Mouse (Mus musculus): ENCODE measurements at regions not wholly inside any gene's neighbourhood (a gene's known extent, or its start where the extent isn't known, plus 50 kb on each side); places are given as distances from the start of the nearest gene placed in this dataset.

GRCm38 (mm10) chr1:73227246-73227645 is 211.5 kb upstream of the Tnp1 start:
- DNase-seq (ENCODE audit: low read depth, low spot score) = no peak

DNA sequence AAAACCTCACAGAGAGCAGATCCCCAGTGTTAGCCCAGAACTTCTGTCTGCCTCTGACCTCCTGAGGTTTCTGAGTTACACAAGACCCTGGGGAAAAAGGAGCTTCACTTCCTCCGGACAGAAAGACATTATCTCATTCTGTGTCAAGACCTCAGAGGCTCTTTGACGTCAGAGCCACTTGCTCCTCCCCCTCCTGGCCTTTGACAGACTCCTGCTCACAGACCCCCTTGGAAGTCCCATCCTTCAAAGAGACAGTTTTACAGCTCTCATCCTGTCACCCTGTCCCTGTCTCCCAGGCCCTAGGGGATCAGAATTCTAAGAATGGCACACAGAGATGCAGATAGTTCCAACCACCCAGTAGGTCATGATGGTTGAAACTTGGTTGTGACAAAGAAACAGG is 206.2 kb upstream of the Tnp1 start:
- no peak for DNase-seq (ENCODE audit: low read depth, low spot score)

DNA sequence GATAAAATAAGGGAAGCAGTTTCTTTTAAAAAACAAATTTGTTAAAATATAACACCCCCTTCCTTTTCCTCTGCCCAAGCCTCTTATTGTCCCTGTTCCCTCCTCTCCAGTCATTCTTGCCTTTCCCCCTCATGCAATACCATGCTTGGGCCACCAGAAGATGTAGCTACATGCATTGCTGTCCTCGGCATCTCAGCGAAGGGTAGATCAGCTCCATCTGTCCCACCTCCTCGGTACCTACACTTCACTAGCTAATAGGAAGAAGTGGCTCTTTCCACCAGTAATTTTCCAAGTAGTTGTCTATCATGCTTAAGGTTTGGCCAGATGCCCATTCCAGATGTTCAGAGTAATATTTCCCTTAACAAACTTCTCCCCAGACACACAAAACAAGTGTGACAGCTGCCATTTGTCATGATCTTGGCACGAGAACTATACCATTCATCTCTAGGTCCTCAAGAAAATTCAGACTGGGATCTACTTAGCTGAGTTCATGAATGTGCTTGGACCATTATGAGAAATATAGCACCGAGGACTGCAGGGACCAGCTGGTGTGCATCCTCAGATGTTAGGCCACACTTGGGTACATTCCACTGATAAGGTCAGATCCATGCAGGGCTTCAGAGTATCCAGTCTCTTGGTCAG is 198.7 kb upstream of the Tnp1 start:
- no peak for DNase-seq (ENCODE audit: low read depth, low spot score)

DNA sequence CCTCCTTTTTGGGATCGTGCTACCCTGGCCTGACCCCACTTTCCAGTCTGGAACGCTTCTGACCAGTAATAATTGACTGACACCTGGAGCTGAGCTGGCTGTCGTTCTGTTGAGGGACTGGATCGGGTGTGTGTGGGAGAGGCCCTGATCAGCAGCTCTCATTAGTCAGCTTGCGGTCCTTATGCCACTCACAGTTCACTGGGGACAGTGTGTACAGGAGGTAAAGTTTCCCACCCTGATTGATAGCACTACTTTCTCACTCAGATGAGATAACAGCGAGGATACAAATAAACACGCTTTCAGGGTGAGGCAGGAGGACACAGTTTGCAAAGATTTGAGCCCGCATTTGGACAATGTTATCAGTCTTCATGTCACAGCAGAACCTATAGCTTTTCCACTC is 191.7 kb upstream of the Tnp1 start:
- no peak for DNase-seq (ENCODE audit: low read depth, low spot score)

- no peak for DNase-seq (ENCODE audit: low read depth, low spot score)
Measured at GRCm38 (mm10) chr1:73205788-73206187, 190.1 kb upstream of the Tnp1 start.

DNA sequence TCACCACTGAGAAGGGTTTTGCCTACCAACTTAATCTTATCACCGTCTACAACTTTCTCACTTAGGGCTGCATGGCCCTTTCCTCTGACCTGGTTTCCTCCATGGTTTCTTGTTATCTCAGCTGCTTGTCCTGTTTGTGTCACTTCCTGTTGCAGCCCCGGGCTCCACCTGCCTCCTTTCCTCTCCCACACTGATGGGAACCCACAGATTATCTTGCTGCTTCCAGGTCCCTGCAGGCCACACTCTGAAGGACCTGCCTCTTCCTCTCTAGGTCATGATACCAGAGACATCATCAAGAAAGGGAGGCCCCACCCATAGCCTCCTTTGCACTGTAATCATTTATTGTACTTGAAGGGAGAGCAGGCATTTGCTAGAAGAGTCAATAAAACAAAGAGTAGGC is 184.4 kb upstream of the Tnp1 start:
- no peak for DNase-seq (ENCODE audit: low read depth, low spot score)

DNA sequence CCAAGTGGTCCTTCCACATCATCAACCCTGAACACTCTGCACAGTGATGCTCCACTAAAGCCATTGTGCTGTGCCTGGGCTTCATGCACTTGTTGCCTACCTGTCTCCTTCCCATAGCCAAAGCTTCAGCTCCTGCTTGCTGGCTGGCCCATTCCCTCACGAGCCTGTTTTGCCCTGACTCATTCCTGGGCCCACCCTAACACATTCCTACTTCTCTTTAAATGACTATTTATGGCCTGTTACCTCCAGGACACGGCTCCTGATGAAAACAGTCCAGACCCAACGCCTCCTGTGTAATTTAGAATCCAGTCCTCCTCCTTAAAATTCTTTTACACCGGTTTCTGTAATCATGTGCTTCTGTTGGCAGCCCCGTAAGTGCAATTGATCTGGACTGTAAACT is 175.1 kb upstream of the Tnp1 start:
- DNase-seq (ENCODE audit: low read depth, low spot score) = no peak

GRCm38 (mm10) chr1:73188796-73189195 is 173.1 kb upstream of the Tnp1 start:
- DNase-seq (ENCODE audit: low read depth, low spot score) = no peak

GRCm38 (mm10) chr1:73184477-73184876 is 168.8 kb upstream of the Tnp1 start:
- no peak for DNase-seq (ENCODE audit: low read depth, low spot score)

- no peak for DNase-seq (ENCODE audit: low read depth, low spot score)
Measured at GRCm38 (mm10) chr1:73178810-73179209, 163.1 kb upstream of the Tnp1 start.

DNA sequence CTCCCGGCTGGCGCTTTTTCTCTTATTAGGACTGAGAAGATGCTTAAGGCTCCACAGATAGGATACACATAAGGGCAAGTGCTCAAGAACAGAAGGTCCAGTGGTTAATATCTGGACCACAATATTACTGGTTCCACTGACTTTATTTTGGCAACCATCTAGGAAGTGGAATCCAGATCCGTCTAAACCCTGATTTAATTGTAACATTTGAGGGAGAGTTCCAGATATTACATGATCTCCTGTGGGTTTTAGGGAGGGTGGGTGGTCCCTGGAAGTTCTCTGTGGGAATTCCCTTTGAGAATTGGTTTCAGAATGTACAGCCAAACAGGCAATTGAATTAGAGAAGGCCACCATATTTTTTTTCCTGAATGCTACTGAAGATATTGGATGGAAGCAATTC is 161.4 kb upstream of the Tnp1 start:
- DNase-seq (ENCODE audit: low read depth, low spot score) = no peak

GRCm38 (mm10) chr1:73170668-73171008 is 154.9 kb upstream of the Tnp1 start:
- DNase-seq (ENCODE audit: low read depth, low spot score) = no peak

DNA sequence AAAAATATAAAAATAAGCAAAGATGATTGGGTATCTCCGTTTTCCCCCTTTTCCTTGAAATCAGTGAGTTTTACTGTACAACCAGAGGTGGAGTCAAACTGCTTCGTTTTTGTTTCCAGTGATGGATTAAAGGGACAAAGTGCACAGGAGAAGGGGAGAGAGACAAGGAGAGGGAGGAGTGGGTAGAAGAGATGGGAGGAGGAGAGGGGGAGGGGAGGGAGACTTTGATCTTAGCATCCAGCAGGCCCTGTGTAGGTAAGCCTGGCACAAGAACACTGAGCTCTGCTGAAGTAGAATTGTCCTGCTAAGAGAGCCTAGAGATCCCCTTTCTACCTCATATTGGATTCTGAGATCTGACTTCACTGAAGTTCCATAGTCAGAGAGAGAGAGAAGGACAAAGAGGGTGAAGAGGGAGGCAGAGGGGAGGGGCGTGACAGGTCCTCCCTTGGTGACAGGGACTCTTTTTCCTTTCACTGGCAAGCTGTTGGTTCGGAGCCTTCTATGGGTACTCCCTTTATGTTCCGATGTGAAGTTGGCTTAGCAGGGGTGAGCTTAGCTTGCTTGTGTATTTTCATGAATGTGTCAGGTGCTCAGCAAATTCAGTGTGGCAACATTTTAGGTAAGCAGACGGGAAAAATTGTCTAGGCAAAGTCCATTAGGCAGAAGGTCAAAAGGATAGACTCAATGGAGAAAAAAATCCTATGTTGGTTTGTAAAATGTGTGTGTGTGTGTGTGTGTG is 154.4 kb upstream of the Tnp1 start:
- no peak for DNase-seq (ENCODE audit: low read depth, low spot score)

- no peak for DNase-seq (ENCODE audit: low read depth, low spot score)
Measured at GRCm38 (mm10) chr1:73169077-73169869, 153.6 kb upstream of the Tnp1 start.

DNA sequence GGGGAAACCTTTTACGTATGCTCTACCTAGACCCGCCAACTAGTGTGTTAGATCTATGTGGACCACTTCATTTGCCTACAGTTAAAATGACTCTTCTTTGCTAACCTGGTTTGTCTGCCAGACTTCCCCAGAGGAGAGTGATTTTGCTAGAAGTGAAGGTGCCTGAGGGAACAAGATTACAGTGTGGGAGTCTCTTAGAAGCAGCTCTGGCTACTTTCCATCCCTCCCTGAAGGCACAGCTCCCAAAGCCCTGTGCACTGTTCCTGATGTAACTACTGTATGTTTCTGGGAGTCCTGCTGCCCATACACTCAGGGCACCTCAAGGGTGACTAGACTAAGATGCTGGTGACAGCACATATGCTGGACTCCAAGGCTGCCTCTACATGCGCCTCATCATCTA is 144.5 kb upstream of the Tnp1 start:
- DNase-seq (ENCODE audit: low read depth, low spot score) = no peak

DNA sequence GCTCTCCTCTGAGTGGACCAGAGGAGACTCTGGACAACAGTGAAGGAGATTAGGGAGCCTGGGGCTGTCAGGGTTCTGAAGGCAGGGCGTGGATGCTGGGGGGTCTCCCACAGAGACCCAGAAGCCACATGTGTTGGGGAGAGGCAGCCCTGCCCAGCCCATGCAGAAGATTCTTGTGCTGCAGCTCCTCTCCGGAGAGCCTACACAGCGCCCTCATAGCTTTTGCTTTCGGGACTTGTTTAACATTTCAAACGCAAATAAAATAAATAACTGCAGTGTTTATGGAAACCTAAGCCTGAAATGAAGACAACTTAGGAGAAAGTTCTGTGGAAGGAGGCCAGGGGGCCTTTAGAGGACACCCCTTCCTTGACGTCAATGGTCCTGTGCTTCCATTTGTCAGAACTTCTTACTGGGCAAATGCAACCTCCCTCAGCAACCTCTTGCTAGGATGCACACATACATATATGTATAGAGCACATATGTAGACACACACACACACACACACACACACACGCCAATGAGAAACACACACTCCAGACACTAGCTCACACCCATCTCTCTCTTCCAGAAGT is 143.8 kb upstream of the Tnp1 start:
- DNase-seq (ENCODE audit: low read depth, low spot score) = no peak

GRCm38 (mm10) chr1:73153438-73154097 is 137.9 kb upstream of the Tnp1 start:
- no peak for DNase-seq (ENCODE audit: low read depth, low spot score)

DNA sequence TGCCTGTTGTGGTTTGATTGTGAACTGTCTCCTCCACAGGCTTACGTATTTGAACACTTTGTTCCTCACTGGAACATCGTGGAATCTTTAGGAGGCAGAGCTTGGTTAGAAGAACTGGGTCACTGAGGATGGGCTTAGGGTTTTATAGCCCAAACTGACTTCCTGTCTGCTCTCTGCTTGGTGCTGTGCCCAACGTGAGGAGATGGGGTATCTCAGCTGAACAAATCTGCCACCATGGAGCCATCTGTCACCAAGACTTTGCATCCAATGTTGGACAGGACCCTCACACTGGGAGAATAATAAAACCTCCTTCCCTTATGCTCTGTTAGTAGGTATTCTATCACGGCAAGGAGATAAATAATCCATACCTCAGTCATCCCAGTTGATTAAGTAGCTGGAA is 134.2 kb upstream of the Tnp1 start:
- DNase-seq (ENCODE audit: low read depth, low spot score) = no peak

DNA sequence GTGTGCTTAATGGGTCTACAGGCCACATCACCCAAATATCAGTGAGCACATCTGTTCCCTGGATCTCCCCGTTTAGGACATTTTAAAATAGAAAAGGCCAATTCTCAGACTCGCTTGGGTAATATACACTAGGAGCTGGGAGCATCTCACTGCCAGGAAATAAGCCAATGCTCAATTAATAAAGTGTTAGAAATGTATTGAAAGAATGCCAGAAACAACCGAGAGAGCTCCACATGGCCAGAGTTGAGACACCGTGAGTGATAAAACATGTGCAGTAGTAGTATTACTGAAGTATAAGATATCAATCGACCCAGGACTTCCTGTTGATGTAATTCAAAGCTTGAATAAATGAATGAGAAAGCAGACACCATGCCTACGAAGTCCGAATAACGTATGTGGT is 127.1 kb upstream of the Tnp1 start:
- DNase-seq (ENCODE audit: low read depth, low spot score) = no peak

GRCm38 (mm10) chr1:73140557-73141345 is 125.0 kb upstream of the Tnp1 start:
- no peak for DNase-seq (ENCODE audit: low read depth, low spot score)

DNA sequence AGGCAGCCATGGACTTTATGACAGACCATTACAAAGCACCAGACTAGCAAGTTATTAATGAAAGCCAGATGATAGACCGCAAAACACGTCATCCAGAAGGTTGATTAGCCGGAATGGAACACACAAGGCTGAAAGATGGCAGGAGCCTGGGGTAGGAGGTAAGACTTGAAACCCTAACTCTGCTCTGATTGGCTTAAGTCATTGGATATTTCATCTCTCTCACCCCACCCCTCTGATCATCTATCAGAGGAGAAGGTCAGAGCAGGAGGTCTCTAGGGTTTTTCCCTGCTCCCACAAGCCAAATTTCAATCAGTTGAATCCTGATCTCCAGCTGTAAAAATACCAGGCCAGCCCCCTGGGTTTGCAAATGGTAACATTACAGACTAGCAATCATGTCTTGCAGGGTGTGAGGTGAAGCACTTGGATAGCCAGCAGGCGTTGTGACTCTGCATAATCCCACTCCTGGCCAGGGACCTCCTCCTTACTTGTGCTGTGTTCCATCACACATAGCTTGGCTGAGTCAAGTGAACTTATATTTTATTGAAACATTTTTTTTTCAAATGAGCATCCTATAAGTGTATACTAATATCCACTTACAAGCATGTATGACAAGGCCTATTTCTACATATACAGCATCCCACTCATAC is 114.6 kb upstream of the Tnp1 start:
- DNase-seq (ENCODE audit: low read depth, low spot score) = no peak
